Mouse (Mus musculus) heart, postnatal 4 days (tissue): ENCODE measurements at regions not wholly inside any gene's neighbourhood (a gene's known extent, or its start where the extent isn't known, plus 50 kb on each side); places are given as distances from the start of the nearest gene placed in this dataset.

Experiments used
- DNase-seq: peaks from one replicate; pipeline ENCODE4 v3.0.0; 2021

DNA sequence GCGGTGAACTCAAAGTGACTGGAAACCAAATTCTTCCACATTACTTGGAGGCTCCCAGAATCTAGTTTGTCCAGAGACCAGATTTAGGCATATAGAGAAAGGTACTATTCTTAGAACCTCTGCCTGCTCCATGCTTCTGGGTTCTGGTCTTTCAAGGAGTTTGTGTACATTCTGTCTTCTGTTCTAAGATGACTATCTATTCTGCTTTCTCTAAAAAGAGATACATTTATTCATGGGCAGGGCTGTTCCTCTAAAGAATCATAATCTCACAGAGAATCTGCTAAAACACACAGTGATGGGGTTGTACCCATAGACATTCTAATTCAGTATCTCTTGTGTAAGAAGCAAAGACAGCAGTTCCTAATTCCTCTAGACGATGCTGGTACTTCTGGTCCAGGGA, 417.7 kb downstream of the Atp23 start:
- DNase-seq, result no peak

DNA sequence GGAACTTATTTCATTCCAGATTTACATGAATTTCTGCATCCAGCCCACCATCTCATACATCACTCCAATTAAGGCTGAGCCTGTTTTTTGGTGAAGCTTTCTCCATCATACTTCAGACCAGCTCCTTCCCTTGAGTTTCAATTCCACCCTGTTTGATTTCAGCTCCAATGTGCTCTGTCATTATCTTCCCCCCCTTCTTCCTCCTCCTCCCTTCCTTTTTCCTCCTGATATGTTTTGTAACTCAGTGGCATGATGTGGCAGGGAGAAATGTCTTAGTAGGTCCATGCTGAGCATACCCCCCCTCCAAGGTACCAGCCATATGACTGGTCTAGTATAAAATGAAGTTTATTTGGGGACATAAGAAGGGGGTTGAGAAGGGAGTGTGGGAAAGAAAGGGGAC, 420.8 kb downstream of the Atp23 start:
- DNase-seq, result no peak

DNA sequence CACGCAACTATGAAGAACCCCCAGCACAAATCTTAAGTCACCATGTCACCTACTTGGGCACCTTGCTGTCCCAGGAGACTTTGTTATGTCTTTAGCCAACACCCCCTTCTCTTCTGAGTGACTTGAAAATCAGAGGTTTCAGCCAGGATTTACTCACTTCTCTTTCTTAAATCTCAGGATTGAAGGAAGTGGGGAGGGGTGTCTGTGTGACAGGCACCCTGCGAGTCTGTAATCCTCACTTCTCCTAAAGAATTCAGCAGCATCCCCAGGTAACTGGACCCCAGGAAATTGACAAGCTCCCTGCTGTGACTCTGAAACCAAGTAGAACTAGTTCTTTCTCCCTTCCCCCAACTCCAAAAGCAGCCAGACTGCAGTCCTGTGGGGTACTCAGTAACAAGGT, 421.4 kb downstream of the Atp23 start:
- DNase-seq, result no peak

DNA sequence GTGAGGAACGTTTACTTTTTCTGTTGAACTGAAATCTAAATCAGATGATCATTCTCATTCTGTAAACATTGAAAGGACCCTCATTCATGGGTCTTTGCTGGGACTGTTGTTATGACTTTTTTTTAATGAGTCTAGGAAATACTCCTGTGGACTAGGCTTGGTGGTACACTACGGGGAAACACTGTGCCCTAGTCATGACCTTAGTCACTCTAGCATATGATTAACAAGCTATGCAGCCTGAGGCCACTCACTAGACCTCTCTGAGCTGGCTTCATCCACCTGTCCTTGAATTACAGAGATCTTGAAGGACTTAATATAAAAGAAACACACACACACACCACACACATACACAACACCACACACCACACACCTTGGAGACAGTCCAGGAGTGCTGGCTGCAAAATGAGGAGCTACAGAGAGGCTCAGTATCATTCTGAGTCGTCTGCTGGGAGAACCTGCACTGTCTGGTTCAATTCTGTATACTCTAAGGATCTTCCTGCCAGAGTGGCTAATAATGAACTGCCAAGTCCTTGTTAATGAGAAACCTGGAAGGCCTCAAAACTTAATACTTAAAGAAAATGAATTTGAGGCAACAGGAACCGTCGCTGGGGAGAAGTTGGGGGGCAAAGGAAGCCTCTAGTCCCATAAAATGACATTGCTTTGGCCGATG, 428.0 kb downstream of the Atp23 start:
- DNase-seq, result no peak

DNA sequence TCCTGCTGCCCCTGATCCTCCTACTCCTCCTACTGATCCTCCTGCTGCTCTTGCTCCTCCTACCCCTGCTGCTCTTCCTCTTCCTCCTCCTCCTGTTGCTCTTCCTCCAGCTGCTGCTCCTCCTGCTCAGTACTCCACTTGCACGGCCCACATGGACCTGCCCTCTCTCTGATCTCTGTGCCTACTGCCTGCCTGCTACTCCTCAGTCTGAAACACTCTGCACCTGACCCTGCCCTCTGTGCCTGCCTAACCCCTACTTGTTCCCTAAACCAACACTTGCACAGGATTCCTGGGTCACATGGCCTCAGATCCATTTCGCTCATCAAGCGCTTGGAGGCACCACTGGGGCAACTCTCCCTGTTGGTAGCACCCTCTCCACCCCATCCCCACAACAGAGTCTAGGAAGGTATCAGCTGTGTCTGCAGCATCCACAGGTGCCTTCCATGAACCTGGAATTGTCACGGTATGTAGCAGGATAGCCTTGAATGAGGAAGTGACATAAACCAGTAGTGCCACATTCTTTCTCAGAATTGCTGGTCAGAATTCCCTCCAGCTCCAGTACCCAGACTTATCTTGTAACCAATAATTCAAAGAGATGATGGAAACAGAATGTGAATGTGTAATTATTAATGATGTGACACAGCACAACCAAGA, 430.2 kb downstream of the Atp23 start:
- DNase-seq, result no peak

DNA sequence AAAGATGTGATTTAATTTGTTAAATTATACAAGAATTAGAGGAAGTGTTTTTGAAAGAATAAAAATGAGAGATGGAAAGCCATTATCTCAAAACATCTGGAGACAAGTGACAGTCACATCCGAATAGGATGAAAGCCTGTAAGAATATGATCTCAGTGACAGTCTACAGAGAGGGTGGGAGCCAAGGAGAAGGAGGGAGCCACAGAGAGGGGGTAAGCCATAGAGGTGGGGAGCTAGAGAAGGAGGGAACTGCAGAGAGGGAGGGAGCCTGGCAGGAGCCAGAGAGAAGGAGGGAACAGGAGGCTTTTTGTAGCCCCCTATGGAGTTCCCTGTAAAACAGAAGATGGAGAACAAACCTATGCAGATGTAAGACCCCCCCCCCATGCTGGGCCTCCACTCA, 438.4 kb downstream of the Atp23 start:
- no peak for DNase-seq

DNA sequence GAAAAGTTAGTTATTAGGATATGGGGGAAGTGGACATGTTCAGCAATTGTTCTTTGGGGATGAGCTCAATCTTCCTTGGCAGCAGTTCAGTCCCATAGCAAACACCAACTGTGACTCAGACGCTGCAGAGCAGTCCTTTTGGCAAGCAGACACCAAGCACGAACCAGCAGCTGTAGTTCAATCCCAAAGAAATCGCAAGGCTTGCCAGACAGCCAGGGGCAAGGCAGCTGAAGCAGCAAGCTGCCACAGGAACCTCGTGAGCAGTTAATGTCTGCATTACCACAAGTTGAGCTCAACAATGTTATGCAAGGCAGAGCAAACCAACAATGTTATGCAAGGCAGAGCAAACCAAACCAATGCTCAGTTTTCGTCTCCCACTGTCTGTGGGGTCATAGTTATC, 442.6 kb downstream of the Atp23 start:
- no peak for DNase-seq

DNA sequence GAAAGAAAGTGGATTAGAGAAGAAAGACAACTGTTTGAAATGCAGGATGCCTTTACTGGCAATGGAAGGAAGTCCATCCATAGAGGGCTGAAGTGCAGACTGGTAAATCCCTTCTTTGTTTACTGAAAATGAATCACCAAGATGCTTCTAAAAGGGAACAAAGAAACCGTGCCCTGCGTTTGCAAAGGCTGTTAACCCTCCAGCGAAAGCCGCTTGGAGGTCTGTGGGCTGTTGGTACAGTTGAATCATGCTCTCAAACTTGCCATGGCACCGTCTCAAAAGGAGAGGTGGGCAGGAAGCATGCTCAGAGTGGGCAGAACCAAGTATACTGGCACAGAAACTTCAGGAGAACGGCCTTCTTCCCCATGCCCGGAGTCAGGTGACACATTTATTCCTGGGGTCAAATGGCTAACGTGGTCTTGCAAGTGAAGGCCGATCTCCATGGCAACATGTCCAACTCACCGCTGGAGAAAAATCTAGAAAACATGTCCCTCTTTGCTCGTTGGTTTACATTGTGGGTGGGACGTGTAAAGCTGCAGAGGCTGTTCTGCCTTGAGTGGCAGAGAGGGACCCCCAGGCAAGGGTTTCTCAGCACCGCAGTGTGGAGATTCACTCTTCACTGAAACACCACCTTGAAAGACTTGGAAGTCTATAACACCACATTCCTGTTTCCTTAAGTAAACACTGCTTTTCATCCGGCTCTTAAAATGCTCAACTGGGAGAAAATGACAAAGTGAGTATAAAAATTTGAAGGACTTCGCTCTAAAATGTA, 448.2 kb downstream of the Atp23 start:
- DNase-seq, result no peak

DNA sequence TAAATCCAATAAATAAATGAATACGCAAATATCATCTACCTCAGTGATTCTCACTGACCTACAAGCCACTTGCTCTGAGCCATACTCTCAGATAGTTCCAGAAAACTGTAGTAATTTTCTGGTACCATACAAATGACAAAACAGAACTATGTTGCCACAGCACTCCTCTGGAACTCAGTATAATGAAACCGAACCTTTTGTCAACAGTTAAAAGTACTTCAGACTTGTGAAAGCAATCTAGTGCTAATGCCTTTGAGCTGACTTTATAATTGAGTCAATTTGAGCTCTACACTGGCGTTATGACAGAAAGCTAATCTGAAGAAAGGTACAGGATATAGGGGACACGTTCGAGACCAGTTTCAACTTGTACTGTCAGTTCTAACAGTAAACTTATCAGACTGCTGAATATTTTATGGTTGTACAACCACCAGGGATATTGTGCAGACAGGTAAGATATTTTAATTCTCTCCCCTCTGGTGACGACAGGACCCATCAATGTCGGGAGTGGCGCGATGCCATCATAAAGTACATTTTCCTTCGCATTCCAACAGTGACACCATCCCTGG, 449.0 kb downstream of the Atp23 start:
- DNase-seq, result no peak

DNA sequence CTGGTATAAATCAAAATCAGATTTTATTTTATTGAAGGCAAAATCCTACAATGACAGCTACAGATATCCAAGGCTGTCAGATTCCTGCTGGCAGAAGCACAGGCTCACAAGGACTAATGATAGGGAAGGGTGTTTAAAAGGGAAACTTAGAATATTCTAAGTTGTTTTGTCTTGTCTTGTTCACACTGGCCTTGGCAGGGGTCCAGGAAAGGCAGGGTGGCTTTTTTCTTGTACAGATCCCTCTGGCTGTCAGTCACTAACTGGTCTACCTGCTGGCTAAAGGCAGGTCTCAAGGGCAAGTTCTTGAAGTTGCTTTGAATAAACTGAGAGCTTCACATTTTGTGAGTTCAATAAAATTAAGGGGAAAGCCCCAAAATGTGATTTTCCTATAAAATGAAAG, 465.3 kb downstream of the Lrig3 start:
- peak; percentile 8 for DNase-seq

DNA sequence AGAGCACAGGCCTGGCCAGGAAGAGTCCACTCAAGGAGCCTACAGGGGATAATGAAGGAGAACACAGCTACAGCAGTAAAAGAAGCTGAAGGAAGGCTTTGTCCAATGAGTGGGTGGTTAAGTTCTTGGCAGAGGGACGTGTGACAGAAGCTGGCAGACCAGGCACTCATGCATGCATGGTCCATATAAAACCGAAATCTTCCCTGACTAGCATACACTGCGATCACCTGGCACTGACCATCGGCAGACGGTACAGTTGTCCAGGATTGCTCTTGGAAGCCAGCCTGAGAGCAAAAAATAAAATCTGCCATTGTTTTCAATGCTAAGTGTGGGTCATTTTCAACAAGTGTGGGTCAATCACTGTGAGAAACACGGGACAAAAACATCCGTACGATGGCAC, 464.4 kb downstream of the Lrig3 start:
- no peak for DNase-seq

DNA sequence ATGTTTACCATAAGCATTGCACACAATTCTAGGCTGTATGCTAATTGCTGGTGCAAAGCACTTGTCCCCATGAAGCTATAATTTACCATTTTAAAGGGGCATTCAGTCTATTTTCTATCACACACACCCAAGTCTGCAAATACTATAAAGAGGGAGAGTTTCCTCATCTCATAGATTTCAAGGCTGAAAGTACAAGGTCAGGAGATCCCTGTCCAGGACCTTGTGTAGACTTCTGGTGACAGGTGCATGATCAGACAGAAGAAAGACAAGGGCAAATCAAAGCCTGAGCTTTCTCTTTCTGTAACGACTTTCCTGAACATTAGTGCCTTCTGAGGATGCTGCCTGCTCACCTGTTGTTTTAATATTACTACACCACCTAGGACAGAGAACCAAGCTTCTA, 463.5 kb downstream of the Lrig3 start:
- no peak for DNase-seq

DNA sequence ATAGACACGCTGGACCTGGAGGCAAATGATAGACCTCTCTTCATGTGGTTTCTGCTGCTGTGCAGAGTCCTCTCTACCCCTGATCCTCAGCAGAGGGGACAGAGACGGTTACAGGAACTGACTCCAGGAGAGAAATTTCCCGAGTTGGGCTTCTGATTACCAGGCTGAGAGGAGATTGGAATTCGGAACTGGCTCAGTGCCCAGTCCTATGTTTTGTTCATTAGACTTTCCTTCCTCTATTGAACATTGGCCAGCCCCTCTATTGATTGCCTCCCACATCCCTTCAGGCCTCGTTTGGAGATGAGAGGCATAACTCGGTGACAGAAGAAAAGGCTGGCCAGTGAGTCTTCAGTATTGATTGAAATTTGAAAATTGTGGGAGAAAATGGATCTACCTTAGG, 456.1 kb downstream of the Lrig3 start:
- peak; percentile 8 for DNase-seq

DNA sequence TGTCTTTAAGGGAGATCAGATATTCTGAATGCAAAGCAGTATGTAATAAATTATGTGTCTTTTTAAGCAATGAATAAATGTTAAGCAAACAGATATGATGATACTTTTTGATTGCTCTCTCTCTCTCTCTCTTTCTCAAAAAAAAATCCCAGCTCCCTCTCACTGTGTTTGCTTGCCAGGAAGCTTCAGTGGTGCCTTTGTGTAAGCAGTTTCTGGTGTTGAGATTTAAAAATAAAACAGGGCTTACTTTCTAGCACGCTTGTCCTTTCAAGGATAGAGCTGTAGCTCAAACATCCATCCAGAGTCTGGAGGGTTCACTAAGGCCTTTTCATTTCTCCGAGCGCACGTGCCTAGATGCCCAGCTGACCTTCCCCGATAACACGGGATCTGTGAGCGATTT, 447.8 kb downstream of the Lrig3 start:
- DNase-seq, result no peak

DNA sequence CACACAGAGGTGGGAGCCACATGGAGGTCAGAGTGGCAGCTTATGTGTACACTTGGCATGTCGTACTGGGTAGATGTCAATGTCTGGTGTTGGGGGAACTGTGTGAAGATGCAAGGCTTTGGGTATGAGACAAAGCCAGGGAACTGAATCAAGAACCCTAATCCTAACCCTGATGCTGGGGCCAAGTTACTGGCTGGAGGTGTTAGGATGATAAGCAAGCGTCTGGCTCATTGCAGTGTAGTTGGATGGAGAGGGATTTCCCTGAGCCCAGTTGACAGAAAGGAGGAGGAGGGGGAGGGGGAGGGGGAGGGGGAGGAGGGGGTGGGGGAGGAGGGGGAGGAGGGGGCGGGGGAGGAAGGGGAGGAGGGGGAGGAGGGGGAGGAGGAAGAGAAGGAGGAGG, 426.3 kb downstream of the Lrig3 start:
- DNase-seq, result no peak

DNA sequence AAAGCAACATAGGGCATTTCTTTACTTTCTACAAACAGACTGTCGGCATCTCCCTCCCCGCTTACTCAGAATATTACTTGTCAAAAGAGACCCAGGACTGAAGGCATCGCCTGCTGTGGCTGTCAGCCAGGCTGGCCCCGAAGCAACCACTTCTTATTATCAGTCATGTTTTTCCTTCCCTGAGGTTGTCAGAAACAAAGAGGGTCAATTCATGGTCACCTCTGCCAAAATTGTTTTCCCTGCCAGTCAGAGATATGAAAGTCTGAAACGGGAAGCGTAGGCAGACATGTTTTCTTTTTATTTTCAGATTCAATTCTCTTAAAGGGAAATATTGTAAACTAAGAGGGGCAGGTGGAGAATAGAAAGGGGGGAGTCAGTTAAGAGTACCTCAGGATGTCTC, 425.8 kb downstream of the Lrig3 start:
- peak; percentile 50 for DNase-seq

DNA sequence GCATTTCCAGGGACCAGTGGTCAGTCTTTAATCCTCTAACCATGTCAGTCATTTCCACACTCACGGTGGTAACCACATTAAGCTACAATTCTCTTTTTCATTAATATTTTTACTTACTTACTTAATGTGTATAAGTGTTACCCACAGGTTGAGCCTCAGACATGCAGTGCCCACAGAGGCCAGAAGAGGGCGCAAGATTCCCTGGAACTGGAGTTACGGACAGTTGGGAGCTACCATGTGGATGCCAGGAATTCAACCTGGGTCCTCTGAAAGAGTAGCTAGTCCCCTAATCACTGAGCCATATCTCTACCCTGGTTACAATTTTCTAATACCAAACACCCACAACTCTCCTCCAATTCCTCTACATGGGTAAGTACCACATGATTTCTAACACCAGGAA, 420.5 kb downstream of the Lrig3 start:
- DNase-seq, result no peak

DNA sequence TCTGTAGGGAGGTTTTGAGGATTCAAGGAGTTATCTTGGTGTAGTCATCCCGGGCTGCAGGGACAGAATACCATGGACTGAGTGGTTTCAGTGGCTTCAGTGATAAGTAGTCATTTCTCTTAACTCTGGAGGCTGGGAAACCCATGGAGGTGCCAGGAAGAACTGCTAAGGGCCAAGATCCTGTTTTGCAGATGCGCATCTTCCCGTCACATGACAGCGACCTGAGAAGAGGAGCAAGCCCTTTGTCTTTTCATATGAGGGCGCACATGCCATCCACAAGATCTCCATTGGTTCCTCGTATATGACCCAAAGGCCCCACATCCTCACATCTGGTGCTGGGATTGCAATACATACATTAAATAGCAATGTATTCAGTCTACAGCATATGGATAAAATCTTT, 419.7 kb downstream of the Lrig3 start:
- DNase-seq, result no peak

DNA sequence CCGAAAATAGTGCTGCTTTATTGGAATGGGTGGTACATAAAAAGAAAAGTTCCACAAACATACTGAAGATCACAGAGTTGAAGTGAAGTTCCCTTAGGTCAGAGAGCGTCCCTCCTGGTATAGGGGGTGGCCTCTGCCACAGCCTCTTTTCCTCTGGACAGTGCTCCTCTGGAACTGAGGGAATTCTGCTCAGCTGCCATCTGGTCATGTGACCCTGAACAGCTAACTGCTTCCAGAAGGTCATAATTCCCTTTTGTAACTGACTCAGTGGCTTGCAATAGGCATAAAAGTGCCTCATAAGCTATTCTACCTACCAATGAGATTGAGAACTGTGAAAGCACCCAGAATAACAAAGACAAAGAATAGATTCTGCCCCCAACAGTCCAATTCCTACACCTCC, 414.4 kb downstream of the Lrig3 start:
- no peak for DNase-seq

DNA sequence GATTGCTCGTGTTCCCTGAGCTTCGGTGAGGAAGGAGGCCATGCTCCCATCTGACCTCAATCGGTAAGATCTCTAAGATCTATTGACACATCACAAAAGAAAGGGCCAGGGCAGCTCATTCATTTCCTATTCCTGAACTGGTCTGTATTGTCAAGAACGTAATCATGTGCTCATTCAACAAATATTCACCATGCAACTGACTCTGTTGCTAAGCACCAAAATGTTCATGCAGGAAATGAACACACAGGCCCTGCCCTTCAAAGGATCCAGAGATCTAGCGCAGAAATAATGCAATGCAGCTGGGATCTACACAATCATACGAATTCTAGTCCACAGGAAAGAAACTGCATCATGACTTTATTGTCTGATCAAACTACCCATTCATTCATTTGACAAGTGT, 413.3 kb downstream of the Lrig3 start:
- no peak for DNase-seq

DNA sequence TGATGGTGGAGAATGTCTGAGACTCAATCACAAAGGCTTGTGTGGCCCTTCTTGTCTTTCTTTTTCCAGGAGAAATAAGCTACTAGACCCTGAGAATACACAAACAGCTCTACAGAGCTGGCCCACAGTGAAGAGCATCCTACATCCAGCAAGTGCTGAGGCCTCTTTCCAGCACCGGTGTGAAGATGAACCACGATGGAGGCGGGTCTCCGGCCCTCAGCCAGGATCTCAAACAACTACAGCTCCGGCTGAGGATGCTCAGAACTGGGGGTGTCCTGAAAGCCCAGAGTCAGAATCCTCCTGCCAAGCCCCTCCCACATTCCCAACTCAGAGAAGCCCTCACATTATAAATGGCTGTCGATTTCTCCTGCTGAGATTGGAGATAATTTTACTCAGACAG, 407.9 kb downstream of the Lrig3 start:
- DNase-seq, result no peak

DNA sequence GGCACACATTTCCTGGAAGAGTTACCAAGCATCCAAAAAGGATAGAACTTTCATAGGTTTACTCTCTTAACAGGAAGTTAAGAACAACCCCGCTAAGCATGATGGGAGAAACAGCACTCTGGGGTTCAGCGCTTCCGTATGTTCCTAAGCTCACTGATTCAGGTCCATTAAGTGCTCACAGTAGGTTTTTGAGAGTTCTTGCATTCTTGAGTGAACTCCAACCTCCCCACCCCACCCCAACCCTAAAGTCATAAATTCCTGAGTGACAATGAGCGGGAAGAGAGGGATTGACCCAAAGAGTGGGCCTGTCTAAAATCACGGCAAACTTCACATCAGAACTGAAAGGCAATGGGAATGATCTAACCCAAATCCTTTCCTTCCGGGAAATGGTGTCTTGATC, 405.9 kb downstream of the Lrig3 start:
- DNase-seq, result no peak

DNA sequence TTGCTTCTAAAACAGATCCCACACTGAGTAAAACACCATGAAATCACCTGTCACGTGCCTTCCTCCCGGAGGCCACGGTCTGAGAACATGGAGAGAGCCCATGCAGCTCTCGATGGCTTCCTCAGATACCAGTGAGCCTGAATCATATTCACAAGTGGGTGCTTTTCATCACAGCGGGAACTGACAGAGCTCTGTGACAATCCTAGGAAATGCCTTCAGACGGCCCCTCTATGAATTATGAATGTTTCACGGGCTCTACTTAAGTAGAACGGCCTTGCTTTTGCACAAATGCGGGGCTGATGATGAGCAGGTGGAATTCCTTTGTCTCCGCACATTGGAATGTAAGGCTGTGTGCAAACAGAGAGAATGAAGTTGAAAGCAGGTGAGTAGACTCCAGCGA, 383.1 kb downstream of the Lrig3 start:
- DNase-seq, result no peak

DNA sequence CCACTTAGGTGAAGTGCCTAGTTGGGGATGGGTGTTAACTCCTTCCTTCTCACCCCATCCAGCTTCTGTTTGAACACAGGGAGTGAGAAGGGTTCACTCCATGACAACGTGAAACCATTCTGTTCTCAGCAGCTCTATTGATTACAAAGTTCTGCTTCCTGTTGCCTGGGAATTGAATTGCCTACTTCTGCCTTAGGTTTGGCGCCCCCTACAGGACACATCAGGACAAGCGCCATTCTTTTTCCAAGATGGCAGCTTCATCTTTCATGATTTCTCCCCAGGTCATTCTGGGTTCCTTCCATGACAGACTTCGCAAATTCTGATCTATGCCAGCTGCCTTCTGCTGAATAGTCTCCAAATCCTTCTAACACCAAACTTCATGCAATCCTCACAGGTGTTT, 371.5 kb downstream of the Lrig3 start:
- no peak for DNase-seq
